Mouse (Mus musculus) layer of hippocampus, adult 9-11 months (tissue): ENCODE data around the gene Eva1b.

Experiments
- DNase-seq: peaks from one replicate; pipeline ENCODE4 v3.0.0; 2022

Gene Eva1b

GRCm38 (mm10) chr4:126147533-126148160 lies at the start of gene Eva1b:
Eva1b (plus strand) TSS chr4:126147744.
- DNase-seq: no peak

DNA sequence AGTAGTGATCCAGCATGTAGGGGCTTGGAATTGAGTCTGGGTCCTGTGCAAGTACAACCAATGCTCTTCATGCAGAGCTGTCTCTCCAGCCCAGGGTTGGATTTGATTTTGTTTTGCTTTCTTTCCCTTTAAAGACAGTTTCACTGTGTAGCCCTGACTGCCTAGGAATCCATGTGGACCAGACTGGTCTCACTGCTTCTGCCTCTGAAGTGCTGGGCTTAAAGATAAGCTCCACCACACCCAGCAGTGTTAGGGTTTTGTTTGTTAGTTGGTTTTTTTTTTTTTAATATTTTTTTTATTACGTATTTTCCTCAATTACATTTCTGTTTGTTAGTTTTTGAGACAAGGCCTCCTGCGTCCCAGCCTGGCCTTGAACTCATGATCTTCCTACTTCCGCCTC lies 48.2 kb upstream of the Eva1b start:
- DNase-seq: no peak

DNA sequence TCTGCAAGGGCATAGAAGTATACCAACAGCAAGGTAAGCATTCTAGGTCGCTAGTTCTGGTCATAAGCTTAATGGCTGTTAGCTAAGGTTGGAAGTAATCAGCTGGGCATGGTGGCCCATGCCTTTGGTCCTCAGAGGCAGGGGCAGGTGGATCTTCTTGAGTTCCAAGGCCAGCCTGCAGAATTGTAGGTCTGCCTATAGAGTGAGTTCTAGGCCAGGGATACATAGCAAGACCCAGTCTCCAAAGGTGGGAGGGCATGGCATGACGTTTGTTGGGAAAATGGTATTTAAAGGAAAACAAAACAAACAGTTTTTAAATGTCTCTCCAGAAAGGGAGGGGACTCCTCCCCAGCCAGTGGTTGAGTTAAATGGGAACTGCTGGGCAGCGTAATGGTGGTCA lies 46.8 kb upstream of the Eva1b start:
- DNase-seq: no peak

DNA sequence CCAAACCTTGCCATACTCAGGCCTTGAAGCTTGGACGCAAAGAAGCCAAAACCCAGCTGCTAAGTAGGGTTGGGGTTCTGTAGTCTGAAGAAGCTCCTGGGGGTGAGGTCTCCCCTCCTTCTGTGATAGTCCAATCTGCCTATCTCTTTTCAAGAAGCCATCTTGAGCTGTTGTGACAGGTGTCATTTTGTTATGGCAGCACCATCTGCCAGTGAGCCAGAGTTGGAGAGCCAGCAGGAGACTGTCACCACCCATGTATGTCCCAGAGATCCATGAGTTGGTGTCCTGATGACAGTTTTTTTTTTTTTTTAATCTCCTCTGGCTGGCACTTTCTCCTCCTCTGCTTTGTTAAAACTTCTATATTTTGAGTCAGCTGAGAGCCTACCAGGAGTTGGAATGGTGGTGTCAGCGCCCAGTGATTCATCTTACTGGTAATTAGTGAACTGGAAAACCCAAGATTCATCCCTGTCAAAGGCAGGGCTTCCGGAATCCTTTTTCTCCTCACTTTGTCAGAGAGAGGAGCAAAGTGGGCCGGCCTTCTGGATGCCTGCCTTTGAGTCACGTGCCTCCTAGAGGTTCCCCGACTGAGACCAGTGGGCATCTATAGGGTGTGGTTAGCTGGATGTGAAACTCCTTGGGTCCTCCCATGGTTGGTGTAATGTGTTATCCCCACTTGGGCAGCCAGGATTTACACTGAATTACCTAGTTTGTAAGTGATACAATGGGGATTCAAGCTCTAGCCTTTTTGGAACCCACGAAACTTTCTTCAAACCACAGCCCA lies 45.3 kb upstream of the Eva1b start:
- peak; percentile 60 for DNase-seq

- DNase-seq: peak; percentile 92
Observed at GRCm38 (mm10) chr4:126103057-126103581, 44.4 kb upstream of the Eva1b start.

DNA sequence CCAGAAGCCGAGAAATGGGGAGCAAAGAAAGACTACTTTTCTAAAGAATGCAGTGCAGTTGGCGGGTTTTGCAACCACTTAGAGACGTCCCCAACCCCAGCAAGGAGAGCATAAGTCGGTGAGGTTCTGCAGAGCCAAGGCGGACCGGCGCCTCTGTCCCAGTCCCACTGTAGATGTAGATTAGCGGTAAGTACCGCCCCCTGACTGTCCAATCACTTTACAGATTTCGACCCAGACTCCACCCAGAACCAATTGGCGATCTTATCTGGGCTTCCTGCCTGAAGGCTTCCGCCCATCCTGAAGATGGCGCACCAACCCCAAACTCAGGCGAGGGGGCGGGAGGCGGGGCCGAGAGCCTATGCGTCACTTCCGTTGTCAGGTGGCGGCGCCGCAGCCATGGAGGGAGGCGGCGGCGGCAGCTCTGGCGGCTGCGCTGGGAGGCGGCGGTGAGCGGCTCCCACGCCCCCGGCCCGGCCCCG lies 43.9 kb upstream of the Eva1b start, which contains the start of gene Stk40:
Stk40 (plus strand) TSS at position 368 of the 479 bp plus-strand sequence.
- peak; percentile 98 for DNase-seq

- no peak for DNase-seq
Observed at GRCm38 (mm10) chr4:126104261-126105075, 43.1 kb upstream of the Eva1b start.

GRCm38 (mm10) chr4:126105131-126105783 lies 42.3 kb upstream of the Eva1b start:
- DNase-seq: no peak

DNA sequence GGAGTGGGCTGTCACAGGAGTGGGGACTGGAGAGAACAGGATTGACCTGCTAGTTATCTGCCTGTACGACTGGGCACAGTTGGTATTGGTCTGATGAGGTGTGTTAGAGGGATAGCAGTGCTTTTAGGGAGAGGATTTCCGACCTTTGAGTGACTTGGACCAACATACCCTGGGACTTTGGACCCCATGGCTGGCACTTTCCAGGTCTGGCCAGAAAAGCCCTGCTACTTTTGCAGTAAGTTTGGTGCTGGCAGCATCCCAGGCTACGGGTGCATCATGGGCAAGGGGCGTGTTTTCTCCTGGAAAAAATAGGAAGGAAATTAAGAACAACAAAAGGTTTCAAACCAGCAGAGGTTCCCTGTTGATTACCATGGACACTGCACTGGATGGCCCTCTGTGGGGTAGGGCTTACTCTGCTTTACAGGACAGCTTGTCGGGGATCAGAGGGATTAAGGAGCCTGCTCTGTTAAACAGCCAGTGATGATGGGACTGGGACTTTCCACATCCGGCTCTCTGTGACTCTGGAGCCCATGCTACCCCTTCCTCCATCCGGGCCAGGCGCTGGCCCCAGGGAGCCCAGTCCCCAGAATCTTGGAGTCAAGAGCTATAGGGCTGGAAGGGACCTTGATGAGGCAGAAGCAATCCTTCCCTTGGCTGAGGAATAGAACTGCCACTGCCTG lies 39.3 kb upstream of the Eva1b start:
- DNase-seq: no peak

DNA sequence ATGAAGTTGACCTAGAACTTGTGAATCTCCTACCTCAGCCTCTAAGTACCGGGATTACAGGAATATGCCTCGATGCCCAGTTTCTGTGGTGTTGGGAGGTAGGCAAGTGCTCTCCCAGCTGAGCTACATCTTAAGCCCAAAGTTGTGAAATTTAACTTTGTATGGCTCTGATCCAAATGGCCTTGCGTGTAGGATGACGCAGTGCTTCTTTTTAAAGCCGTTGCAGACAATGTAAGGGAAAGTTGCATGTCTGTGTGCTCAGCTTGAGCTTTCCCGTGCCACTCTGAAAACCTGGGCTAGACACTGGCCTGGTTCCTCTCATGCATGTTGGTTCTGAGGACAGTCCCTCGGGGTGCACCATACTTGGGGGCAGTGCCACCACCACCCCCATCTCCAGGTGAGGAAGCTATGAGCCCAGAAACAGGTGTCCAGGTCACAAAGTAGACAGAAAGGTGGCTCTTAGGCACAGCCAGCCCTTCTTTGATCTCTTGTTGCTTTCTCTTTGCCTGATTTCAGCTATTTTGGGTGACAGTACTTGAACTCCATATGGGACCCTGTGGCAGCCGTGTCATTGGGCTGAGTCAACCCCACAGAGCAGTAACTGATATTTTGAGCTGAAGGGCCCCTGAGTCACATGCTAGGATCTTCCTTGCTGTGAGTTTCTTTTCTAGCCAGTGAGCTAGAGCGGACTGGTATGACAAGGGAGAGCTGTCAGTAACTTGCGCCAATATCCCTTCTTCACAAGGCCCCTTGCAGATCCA lies 37.8 kb upstream of the Eva1b start:
- no peak for DNase-seq

DNA sequence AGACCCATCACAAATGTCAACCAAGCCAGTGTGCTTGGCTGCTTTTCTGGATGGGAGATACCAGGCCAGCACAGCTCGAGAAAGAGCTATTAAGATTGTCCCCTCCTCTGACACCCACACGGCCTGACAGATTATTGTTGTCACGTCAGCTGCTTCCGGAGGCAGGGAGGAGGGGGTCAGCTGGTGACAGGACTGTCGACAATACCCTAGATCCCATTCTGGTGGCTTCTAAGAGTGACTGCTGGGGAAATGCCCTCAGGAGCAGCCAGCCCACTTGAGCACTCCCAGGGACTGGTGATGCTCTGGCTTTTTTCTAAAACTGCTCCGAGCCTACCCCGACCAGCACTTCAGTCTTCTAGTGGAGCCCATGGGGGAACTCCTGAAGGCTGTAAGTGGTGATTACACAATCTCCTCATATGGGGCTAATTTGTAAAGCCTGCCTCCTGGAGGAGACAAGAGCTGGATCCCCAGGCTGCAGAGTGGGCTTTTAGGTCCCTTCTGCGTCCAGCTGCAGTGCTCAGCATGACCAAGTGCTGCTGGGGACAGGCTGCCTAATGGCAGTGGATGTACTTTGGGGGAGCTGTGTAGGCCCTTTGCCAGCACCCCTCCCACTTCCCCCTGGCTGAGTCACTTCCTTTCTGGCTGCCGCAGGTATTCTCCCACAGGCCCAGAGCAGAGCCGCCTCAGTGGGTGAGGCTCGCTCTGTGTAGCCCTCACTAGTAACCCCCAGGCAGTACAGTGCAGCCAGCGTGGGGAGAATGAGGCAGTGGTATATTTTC lies 37.0 kb upstream of the Eva1b start:
- peak; percentile 86 for DNase-seq

- DNase-seq: no peak
Observed at GRCm38 (mm10) chr4:126111153-126111549, 36.4 kb upstream of the Eva1b start.

GRCm38 (mm10) chr4:126113243-126113642 lies 34.3 kb upstream of the Eva1b start:
- DNase-seq: no peak

- DNase-seq: peak; percentile 44
Observed at GRCm38 (mm10) chr4:126113943-126114342, 33.6 kb upstream of the Eva1b start.

- DNase-seq: no peak
Observed at GRCm38 (mm10) chr4:126115411-126115810, 32.1 kb upstream of the Eva1b start.

- no peak for DNase-seq
Observed at GRCm38 (mm10) chr4:126115871-126116521, 31.5 kb upstream of the Eva1b start.

DNA sequence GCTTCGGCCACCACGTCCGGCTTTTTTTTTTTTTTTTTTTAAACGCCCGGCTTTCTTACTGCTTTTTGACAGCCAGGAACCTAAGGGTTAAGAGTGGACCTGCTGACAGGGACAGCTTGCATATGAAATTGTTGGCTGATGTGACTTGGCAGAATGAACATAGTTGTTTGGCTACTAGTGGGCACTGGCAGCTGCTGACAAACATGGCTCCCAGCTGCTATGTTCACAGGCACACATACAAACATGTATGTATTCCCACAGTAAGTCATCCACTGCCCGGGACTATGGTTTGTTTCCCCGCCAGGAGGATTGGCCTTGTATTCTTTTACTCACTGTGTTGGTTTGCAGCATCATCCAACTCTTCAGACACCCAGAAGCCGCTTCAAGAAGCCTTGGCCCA lies 30.4 kb upstream of the Eva1b start:
- no peak for DNase-seq

- peak; percentile 89 for DNase-seq
Observed at GRCm38 (mm10) chr4:126118651-126119050, 28.9 kb upstream of the Eva1b start.

GRCm38 (mm10) chr4:126119051-126119450 lies 28.5 kb upstream of the Eva1b start:
- DNase-seq: no peak

DNA sequence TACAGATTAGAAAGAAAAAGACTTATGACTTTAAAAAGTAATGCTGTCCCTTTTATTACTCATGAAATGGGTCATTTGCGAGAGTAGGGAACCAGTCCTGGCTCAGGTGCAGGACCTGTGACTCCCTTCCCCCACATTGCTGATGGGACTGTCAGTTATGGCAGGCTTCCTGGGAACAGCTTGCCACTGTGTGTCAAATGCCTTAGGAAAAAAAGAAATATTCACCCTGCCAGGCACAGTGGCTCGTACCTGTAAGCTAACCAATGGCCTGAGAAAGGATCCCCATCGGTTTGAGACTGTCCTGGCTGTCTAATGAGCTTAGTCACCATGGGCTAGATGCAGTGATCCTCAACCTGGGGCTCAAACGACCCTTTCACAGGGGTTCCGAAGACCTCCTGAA lies 27.5 kb upstream of the Eva1b start:
- no peak for DNase-seq
